Mouse (Mus musculus): Measurements from ENCODE around the gene Tial1. TPM values are rescaled to one million over a fixed set of nuclear protein-coding genes. Genes with fewer than 3 reads are reported as not detected.

The Tial1 gene
- polyA plus RNA-seq, 1 experiment from 2014 or later: 16.5 TPM

- under 1% methylated on average over 36 of the region's 36 CpGs for WGBS
- Histone ChIP-seq H3K4me2 (ENCODE audit: low read depth, low read length) (peak overlapping the region; percentile 78), H3K9me3 (replicated peaks; ENCODE audit: control insufficient read depth, low read length) (no peaks in the 10 kb centered on the region), H3K4me3 (ENCODE audit: low read length) (peak overlapping the region; percentile 91), H3K9ac (ENCODE audit: low read length) (peak overlapping the region; percentile 97), H3K4me1 (ENCODE audit: control insufficient read depth, insufficient read depth, low read length) (peaks cover 17% of the 10 kb centered on the region), H3K27ac (ENCODE audit: low read length) (peak overlapping the region; percentile 98), H3K27me3 (ENCODE audit: control insufficient read depth, insufficient read depth, low read length) (no peaks in the 10 kb centered on the region), H3K36me3 (ENCODE audit: control insufficient read depth, insufficient read depth) (no peaks in the 10 kb centered on the region)
- no peak for ATAC-seq (replicated peaks; ENCODE audit: extremely low read depth, insufficient read depth, low FRiP score)
Observed at GRCm38 (mm10) chr7:128460131-128460864, 1.2 kb downstream of the Tial1 start.

GRCm38 (mm10) chr7:128459791-128460130, 1.8 kb downstream of the Tial1 start:
- Histone ChIP-seq H3K27me3 (ENCODE audit: control insufficient read depth, insufficient read depth, low read length) (no peaks in the 10 kb centered on the region), H3K9ac (ENCODE audit: low read length) (peak overlapping the region; percentile 97), H3K36me3 (ENCODE audit: control insufficient read depth, insufficient read depth) (no peaks in the 10 kb centered on the region), H3K4me3 (ENCODE audit: low read length) (peak overlapping the region; percentile 91), H3K9me3 (replicated peaks; ENCODE audit: control insufficient read depth, low read length) (no peaks in the 10 kb centered on the region), H3K4me1 (ENCODE audit: control insufficient read depth, insufficient read depth, low read length) (peaks cover 17% of the 10 kb centered on the region), H3K27ac (ENCODE audit: low read length) (peak overlapping the region; percentile 20; the same call in 1 of the 2 replicates), H3K4me2 (ENCODE audit: low read depth, low read length) (peak overlapping the region; percentile 78)
- WGBS: 13% methylated on average over 4 of the region's 4 CpGs
- no peak for ATAC-seq (replicated peaks; ENCODE audit: extremely low read depth, insufficient read depth, low FRiP score)

DNA sequence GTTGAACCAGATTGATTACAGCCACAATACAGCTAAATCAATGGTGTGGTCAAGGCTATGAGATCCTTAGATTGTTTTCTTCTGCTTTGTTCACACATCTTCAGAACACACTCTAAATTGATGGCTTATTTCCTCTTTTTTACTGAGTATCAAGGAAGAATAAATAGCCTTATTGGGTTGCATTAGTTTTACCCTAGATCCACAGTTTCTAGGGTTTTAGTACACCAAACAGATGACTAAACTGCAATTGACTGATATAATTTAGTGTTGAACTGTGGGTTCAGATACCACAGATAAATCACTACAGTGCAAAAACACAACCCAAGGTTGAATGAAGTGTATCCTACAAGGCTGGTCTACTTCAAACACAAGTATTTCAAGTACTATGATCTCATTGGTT, 3.5 kb downstream of the Tial1 start:
- no peak overlapping the region for H3K4me3 ChIP-seq (ENCODE audit: low read length)
- H3K27ac ChIP-seq (ENCODE audit: low read length): no peak overlapping the region
- no peaks in the 10 kb centered on the region for H3K9me3 ChIP-seq (replicated peaks; ENCODE audit: control insufficient read depth, low read length)
- peaks cover 11% of the 10 kb centered on the region for H3K36me3 ChIP-seq (ENCODE audit: control insufficient read depth, insufficient read depth)
- H3K4me1 ChIP-seq (ENCODE audit: control insufficient read depth, insufficient read depth, low read length): peaks cover 17% of the 10 kb centered on the region
- no peak overlapping the region for H3K4me2 ChIP-seq (ENCODE audit: low read depth, low read length)
- H3K9ac ChIP-seq (ENCODE audit: low read length): no peak overlapping the region
- ATAC-seq (replicated peaks; ENCODE audit: extremely low read depth, insufficient read depth, low FRiP score): no peak
- no peaks in the 10 kb centered on the region for H3K27me3 ChIP-seq (ENCODE audit: control insufficient read depth, insufficient read depth, low read length)

DNA sequence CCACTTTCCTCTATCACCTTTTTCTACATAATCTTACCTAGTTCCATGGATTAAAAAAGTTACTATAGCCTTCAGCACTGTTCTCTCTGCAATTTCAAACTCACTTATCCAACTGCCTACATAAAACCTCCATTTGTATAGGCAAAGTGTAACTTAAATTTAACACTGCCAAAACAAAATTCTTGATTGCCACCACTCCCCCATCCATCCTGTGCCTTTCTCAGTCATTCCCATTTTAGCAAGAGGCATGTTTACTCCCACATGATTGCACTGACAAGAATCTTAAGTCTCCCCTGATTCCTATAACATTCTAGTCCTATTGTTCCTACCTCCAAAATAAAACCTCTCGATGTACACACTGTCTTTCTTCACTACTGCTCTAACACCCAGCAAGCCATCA, 8.8 kb downstream of the Tial1 start:
- no peak for ATAC-seq (replicated peaks; ENCODE audit: extremely low read depth, insufficient read depth, low FRiP score)
- H3K4me2 ChIP-seq (ENCODE audit: low read depth, low read length): no peak overlapping the region
- H3K4me1 ChIP-seq (ENCODE audit: control insufficient read depth, insufficient read depth, low read length): peaks cover 4% of the 10 kb centered on the region; the same call in 1 of the 2 replicates
- H3K9me3 ChIP-seq (replicated peaks; ENCODE audit: control insufficient read depth, low read length): no peaks in the 10 kb centered on the region
- H3K27ac ChIP-seq (ENCODE audit: low read length): no peak overlapping the region
- H3K9ac ChIP-seq (ENCODE audit: low read length): no peak overlapping the region
- no peaks in the 10 kb centered on the region for H3K27me3 ChIP-seq (ENCODE audit: control insufficient read depth, insufficient read depth, low read length)
- H3K36me3 ChIP-seq (ENCODE audit: control insufficient read depth, insufficient read depth): peaks cover 31% of the 10 kb centered on the region
- 91% methylated on average over 1 of the region's 1 CpGs for WGBS
- H3K4me3 ChIP-seq (ENCODE audit: low read length): no peak overlapping the region

DNA sequence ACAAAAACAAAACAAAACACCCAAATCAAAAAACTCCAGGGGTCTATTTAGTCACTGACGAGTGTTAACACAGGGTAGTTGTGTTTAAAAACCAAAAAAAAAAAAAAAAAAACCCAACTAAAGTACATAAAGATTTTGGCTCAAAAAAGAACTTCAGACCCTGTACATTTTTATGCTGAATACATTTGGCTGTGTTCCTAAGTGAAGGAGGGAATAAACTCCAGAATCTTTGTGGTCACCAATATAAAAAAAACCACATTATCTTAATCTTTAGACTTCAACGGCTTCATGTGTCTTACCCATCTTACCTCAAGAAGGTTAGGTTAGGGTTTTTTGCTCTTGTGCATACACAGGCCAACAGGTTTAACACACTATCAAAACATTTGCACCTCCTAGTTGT, 20.9 kb downstream of the Tial1 start:
- WGBS: 73% methylated on average over 2 of the region's 2 CpGs
- ATAC-seq (replicated peaks; ENCODE audit: extremely low read depth, insufficient read depth, low FRiP score): no peak

DNA sequence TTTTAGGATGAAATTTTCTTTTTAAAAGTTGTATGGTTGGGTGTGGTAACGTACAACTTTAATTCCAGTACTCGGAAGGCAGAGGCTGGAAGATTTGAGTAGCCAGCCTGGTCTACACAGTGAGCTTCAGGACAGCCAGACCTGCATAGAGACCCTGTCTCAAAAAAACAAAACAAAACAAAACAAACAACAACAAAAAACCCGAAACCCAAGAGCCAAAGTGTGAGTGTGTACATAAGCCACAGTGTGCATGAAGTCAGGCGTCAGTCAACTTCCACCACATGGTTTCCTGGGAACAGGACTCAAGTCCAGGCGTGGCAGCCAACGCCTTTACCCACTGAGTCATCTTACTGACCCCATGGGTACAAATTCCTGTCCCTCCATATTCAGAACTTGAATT, 22.3 kb downstream of the Tial1 start:
- Histone ChIP-seq H3K9me3 (replicated peaks; ENCODE audit: control insufficient read depth, low read length) (no peaks in the 10 kb centered on the region; the same call in 1 of the 2 replicates), H3K4me2 (ENCODE audit: low read depth, low read length) (no peak overlapping the region), H3K36me3 (ENCODE audit: control insufficient read depth, insufficient read depth) (peaks cover 21% of the 10 kb centered on the region), H3K27me3 (ENCODE audit: control insufficient read depth, insufficient read depth, low read length) (no peaks in the 10 kb centered on the region), H3K4me3 (ENCODE audit: low read length) (no peak overlapping the region), H3K4me1 (ENCODE audit: control insufficient read depth, insufficient read depth, low read length) (no peaks in the 10 kb centered on the region), H3K9ac (ENCODE audit: low read length) (no peak overlapping the region), H3K27ac (ENCODE audit: low read length) (no peak overlapping the region)
- WGBS: 94% methylated on average over 6 of the region's 6 CpGs
- ATAC-seq (replicated peaks; ENCODE audit: extremely low read depth, insufficient read depth, low FRiP score): no peak

More for the DNA sequence above, 20.9 kb downstream of the Tial1 start:
- Histone ChIP-seq H3K36me3 (ENCODE audit: control insufficient read depth, insufficient read depth) (peaks cover 32% of the 10 kb centered on the region), H3K9ac (ENCODE audit: low read length) (no peak overlapping the region), H3K4me2 (ENCODE audit: low read depth, low read length) (no peak overlapping the region), H3K9me3 (replicated peaks; ENCODE audit: control insufficient read depth, low read length) (no peaks in the 10 kb centered on the region; the same call in 1 of the 2 replicates), H3K4me1 (ENCODE audit: control insufficient read depth, insufficient read depth, low read length) (no peaks in the 10 kb centered on the region), H3K4me3 (ENCODE audit: low read length) (no peak overlapping the region), H3K27ac (ENCODE audit: low read length) (no peak overlapping the region), H3K27me3 (ENCODE audit: control insufficient read depth, insufficient read depth, low read length) (no peaks in the 10 kb centered on the region)

DNA sequence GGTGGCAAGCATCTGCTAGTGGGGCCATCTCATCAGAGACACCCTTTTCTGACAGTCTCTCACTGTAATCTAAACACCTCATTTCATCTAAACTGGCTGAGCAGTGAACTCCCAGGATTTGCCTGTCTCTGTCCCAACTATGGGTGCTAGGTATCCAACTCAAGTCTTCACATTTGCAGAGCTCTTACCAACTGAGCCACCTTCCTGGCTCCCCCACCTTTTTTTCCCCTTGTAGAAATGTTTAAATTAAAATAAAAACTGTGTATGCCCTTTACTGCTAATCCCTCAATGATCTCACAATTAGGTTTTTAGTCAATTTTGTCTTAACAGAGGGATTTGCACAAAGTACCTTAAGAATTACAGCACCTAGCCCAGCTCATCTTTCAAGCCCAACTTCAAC, 23.4 kb downstream of the Tial1 start:
- no peaks in the 10 kb centered on the region for H3K27me3 ChIP-seq (ENCODE audit: control insufficient read depth, insufficient read depth, low read length)
- ATAC-seq (replicated peaks; ENCODE audit: extremely low read depth, insufficient read depth, low FRiP score): no peak
- H3K4me3 ChIP-seq (ENCODE audit: low read length): no peak overlapping the region
- H3K4me1 ChIP-seq (ENCODE audit: control insufficient read depth, insufficient read depth, low read length): no peaks in the 10 kb centered on the region
- no peak overlapping the region for H3K27ac ChIP-seq (ENCODE audit: low read length)
- no peaks in the 10 kb centered on the region; the same call in 1 of the 2 replicates for H3K9me3 ChIP-seq (replicated peaks; ENCODE audit: control insufficient read depth, low read length)
- H3K4me2 ChIP-seq (ENCODE audit: low read depth, low read length): no peak overlapping the region
- H3K36me3 ChIP-seq (ENCODE audit: control insufficient read depth, insufficient read depth): peaks cover 15% of the 10 kb centered on the region
- H3K9ac ChIP-seq (ENCODE audit: low read length): no peak overlapping the region

DNA sequence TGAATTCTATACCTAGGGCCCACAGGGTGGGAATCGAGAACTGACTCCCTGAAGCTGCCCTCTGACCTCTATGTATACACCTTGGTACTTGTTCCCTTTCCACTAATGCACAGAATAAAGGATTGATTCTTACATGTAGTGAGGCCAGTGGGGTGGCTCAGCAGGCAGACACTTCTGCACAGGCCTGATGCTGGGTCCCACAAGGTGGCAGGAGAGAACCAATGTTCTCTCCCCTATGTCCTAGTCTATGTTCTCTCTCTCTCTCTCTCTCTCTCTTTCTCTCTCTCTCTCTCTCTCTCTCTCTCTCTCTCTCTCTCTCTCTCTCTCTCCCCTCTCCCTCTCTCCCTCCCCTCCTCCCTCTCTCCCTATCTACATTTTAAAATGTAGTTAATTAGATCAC, 28.3 kb downstream of the Tial1 start:
- H3K36me3 ChIP-seq (ENCODE audit: control insufficient read depth, insufficient read depth): no peaks in the 10 kb centered on the region
- no peak overlapping the region for H3K4me3 ChIP-seq (ENCODE audit: low read length)
- no peaks in the 10 kb centered on the region; the same call in 1 of the 2 replicates for H3K9me3 ChIP-seq (replicated peaks; ENCODE audit: control insufficient read depth, low read length)
- no peak overlapping the region for H3K27ac ChIP-seq (ENCODE audit: low read length)
- no peak for ATAC-seq (replicated peaks; ENCODE audit: extremely low read depth, insufficient read depth, low FRiP score)
- 48% methylated on average over 1 of the region's 1 CpGs for WGBS
- no peak overlapping the region for H3K9ac ChIP-seq (ENCODE audit: low read length)
- H3K4me1 ChIP-seq (ENCODE audit: control insufficient read depth, insufficient read depth, low read length): no peaks in the 10 kb centered on the region
- H3K27me3 ChIP-seq (ENCODE audit: control insufficient read depth, insufficient read depth, low read length): no peaks in the 10 kb centered on the region
- H3K4me2 ChIP-seq (ENCODE audit: low read depth, low read length): no peak overlapping the region

DNA sequence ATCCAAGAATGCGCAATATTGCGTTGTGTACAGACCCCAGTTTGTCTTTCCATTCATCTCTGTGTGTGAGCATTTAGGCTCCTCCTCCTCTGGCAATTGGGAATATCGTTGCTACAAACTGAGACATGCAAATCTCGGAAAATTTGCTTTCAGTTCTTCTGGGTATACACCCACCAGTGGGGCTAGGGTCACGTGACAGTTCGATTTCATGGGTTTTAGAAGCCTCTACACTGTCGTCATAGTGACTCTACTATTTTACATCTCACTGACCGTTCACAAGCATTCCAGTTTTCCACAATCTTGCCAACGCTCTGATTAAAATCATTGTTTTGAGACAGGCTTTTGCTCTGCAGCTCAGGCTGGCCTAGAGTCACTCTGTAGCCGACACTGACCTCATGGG, 28.9 kb downstream of the Tial1 start:
- no peak overlapping the region for H3K9ac ChIP-seq (ENCODE audit: low read length)
- WGBS: 74% methylated on average over 10 of the region's 10 CpGs
- no peak overlapping the region for H3K27ac ChIP-seq (ENCODE audit: low read length)
- no peaks in the 10 kb centered on the region; the same call in 1 of the 2 replicates for H3K9me3 ChIP-seq (replicated peaks; ENCODE audit: control insufficient read depth, low read length)
- no peak overlapping the region for H3K4me3 ChIP-seq (ENCODE audit: low read length)
- H3K27me3 ChIP-seq (ENCODE audit: control insufficient read depth, insufficient read depth, low read length): no peaks in the 10 kb centered on the region
- no peaks in the 10 kb centered on the region for H3K36me3 ChIP-seq (ENCODE audit: control insufficient read depth, insufficient read depth)
- H3K4me2 ChIP-seq (ENCODE audit: low read depth, low read length): no peak overlapping the region
- no peaks in the 10 kb centered on the region for H3K4me1 ChIP-seq (ENCODE audit: control insufficient read depth, insufficient read depth, low read length)
- ATAC-seq (replicated peaks; ENCODE audit: extremely low read depth, insufficient read depth, low FRiP score): no peak
